Mouse (Mus musculus) adrenal gland, postnatal 36 days (tissue): ENCODE measurements around the gene Scml4. TPM values are rescaled to one million over a fixed set of nuclear protein-coding genes. Genes with fewer than 3 reads are reported as not detected.
A peak's percentile ranks its signal among the peaks of the same experiment; 100 is the strongest.

Experiments
- DNase-seq, 2 experiments: peaks; one replicate each; pipeline ENCODE4 v3.0.0; 2021; ENCODE audit warnings: mixed read lengths in 1 of 2
- total RNA-seq, 2 experiments: library from RNA; stranded (reverse); gene quantifications; 2 replicates each; pipeline ENCODE4 v1.2.3; 2021

Gene Scml4
- total RNA-seq, 2 experiments from 2014 or later, result 2.4 to 4.1 TPM

- DNase-seq, result no peak
These were observed 1.3 kb downstream of the Scml4 start for GRCm38 (mm10) chr10:42861446-42861845.

- peak; percentile 56 to 70 for DNase-seq
These were observed 2.1 kb downstream of the Scml4 start for GRCm38 (mm10) chr10:42862102-42862740.

GRCm38 (mm10) chr10:42862806-42863205 lies 2.6 kb downstream of the Scml4 start:
- no peak for DNase-seq

GRCm38 (mm10) chr10:42863621-42864391 lies 3.6 kb downstream of the Scml4 start:
- peak; percentile 73 to 82 for DNase-seq

GRCm38 (mm10) chr10:42864696-42865095 lies 4.5 kb downstream of the Scml4 start:
- DNase-seq, result peak in 1 of 2 experiments; percentile 30

- no peak for DNase-seq
These were observed 8.2 kb downstream of the Scml4 start for GRCm38 (mm10) chr10:42868416-42868815.

GRCm38 (mm10) chr10:42869467-42869866 lies 9.3 kb downstream of the Scml4 start:
- no peak for DNase-seq

GRCm38 (mm10) chr10:42872269-42873010 lies 12.3 kb downstream of the Scml4 start:
- DNase-seq, result no peak

- DNase-seq, result no peak
These were observed 13.0 kb downstream of the Scml4 start for GRCm38 (mm10) chr10:42873077-42873595.

GRCm38 (mm10) chr10:42876172-42876571 lies 16.0 kb downstream of the Scml4 start:
- DNase-seq, result no peak

- DNase-seq, result no peak
These were observed 19.1 kb downstream of the Scml4 start for GRCm38 (mm10) chr10:42879269-42879681.

GRCm38 (mm10) chr10:42879682-42880081 lies 19.5 kb downstream of the Scml4 start:
- no peak for DNase-seq

- no peak for DNase-seq
These were observed 26.9 kb downstream of the Scml4 start for GRCm38 (mm10) chr10:42887040-42887439.

- DNase-seq, result no peak
These were observed 28.1 kb downstream of the Scml4 start for GRCm38 (mm10) chr10:42888241-42888640.

GRCm38 (mm10) chr10:42890365-42890764 lies 30.2 kb downstream of the Scml4 start:
- DNase-seq, result no peak

GRCm38 (mm10) chr10:42892250-42892649 lies 32.1 kb downstream of the Scml4 start:
- DNase-seq, result no peak

GRCm38 (mm10) chr10:42892987-42893386 lies 32.8 kb downstream of the Scml4 start:
- no peak for DNase-seq

- no peak for DNase-seq
These were observed 33.7 kb downstream of the Scml4 start for GRCm38 (mm10) chr10:42893857-42894256.

GRCm38 (mm10) chr10:42894263-42894662 lies 34.1 kb downstream of the Scml4 start:
- DNase-seq, result peak in 1 of 2 experiments; percentile 32

GRCm38 (mm10) chr10:42894696-42895095 lies 34.5 kb downstream of the Scml4 start:
- DNase-seq, result peak; percentile 65 to 80

- no peak for DNase-seq
These were observed 36.5 kb downstream of the Scml4 start for GRCm38 (mm10) chr10:42896621-42897020.

- peak; percentile 9 to 10 for DNase-seq
These were observed 37.0 kb downstream of the Scml4 start for GRCm38 (mm10) chr10:42897166-42897565.

- DNase-seq, result no peak
These were observed 37.5 kb downstream of the Scml4 start for GRCm38 (mm10) chr10:42897632-42898031.
